Mouse (Mus musculus): ENCODE results near the gene Gm12355.
"Not testable (repeated sequence)": the region's sequence is repeated elsewhere in the genome, so short reads cannot be mapped to it uniquely, and the experiment has no call there.

Gm12355 gene

GRCm38 (mm10) chr11:98625611-98626410 is at the start of gene Gm12355, which contains the start of gene Gsdma3:
Gene Gm12355, minus strand, starts transcription at chr11:98625661.
Gene Gsdma3, plus strand, starts transcription at chr11:98626360.
- in situ Hi-C loops (cut with MseI, MboI): no loop called here

GRCm38 (mm10) chr11:98673136-98673535 is 47.7 kb upstream of the Gm12355 start:
- in situ Hi-C loops (cut with MseI, MboI): not testable (repeated sequence)

- in situ Hi-C loops (cut with MseI, MboI): no loop called here
These were observed 47.0 kb upstream of the Gm12355 start for GRCm38 (mm10) chr11:98672482-98672881.

GRCm38 (mm10) chr11:98671857-98672256 is 46.4 kb upstream of the Gm12355 start:
- in situ Hi-C loops (cut with MseI, MboI): no loop called here

GRCm38 (mm10) chr11:98671284-98671815 is 45.9 kb upstream of the Gm12355 start:
- in situ Hi-C loops (cut with MseI, MboI): no loop called here

- in situ Hi-C loops (cut with MseI, MboI): no loop called here
These were observed 43.5 kb upstream of the Gm12355 start for GRCm38 (mm10) chr11:98668984-98669383.

GRCm38 (mm10) chr11:98664091-98664490 is 38.6 kb upstream of the Gm12355 start, which contains the start of gene Gsdma:
Gene Gsdma, plus strand, starts transcription at chr11:98664351.
- in situ Hi-C loops (cut with MseI, MboI): loop anchor here in 1 of 2 experiments (5.0 kb wide), 1 partner anchor 57 kb away; no protein-coding TSS in a partner anchor

GRCm38 (mm10) chr11:98660517-98660916 is 35.1 kb upstream of the Gm12355 start:
- in situ Hi-C loops (cut with MseI, MboI): loop anchor here in 1 of 2 experiments (5.0 kb wide), 1 partner anchor 53 kb away; no protein-coding TSS in a partner anchor

- in situ Hi-C loops (cut with MseI, MboI): loop anchor here in 1 of 2 experiments (10.0 kb wide), 1 partner anchor 50 kb away; no protein-coding TSS in a partner anchor
These were observed 29.6 kb upstream of the Gm12355 start for GRCm38 (mm10) chr11:98655076-98655475.

- in situ Hi-C loops (cut with MseI, MboI): no loop called here
These were observed 21.0 kb upstream of the Gm12355 start, which contains the start of gene Gsdma2 for GRCm38 (mm10) chr11:98646459-98646858. Gene Gsdma2, plus strand, starts transcription at chr11:98646759.

GRCm38 (mm10) chr11:98645946-98646345 is 20.5 kb upstream of the Gm12355 start:
- in situ Hi-C loops (cut with MseI, MboI): no loop called here

- in situ Hi-C loops (cut with MseI, MboI): no loop called here
These were observed 19.3 kb upstream of the Gm12355 start for GRCm38 (mm10) chr11:98644757-98645156.

GRCm38 (mm10) chr11:98640091-98640490 is 14.6 kb upstream of the Gm12355 start:
- in situ Hi-C loops (cut with MseI, MboI): no loop called here

- in situ Hi-C loops (cut with MseI, MboI): no loop called here
These were observed 12.0 kb upstream of the Gm12355 start for GRCm38 (mm10) chr11:98637501-98637900.

- in situ Hi-C loops (cut with MseI, MboI): not testable (repeated sequence)
These were observed 10.0 kb upstream of the Gm12355 start for GRCm38 (mm10) chr11:98635312-98635970.

- in situ Hi-C loops (cut with MseI, MboI): no loop called here
These were observed 5.2 kb upstream of the Gm12355 start for GRCm38 (mm10) chr11:98630646-98631045.

GRCm38 (mm10) chr11:98628706-98629105 is 3.2 kb upstream of the Gm12355 start:
- in situ Hi-C loops (cut with MseI, MboI): no loop called here

GRCm38 (mm10) chr11:98624381-98624780 is 1.1 kb downstream of the Gm12355 start:
- in situ Hi-C loops (cut with MseI, MboI): not testable (repeated sequence)

- in situ Hi-C loops (cut with MseI, MboI): not testable (repeated sequence)
These were observed 1.5 kb downstream of the Gm12355 start for GRCm38 (mm10) chr11:98623981-98624380.

- in situ Hi-C loops (cut with MseI, MboI): no loop called here
These were observed 4.7 kb downstream of the Gm12355 start for GRCm38 (mm10) chr11:98620791-98621190.

GRCm38 (mm10) chr11:98606763-98607162 is 18.7 kb downstream of the Gm12355 start:
- in situ Hi-C loops (cut with MseI, MboI): loop anchor here (5.0 to 10.0 kb wide), 2 partner anchors 48 to 56 kb away; partner anchors contain the start of gene Gsdma (in 1 of the 2)

GRCm38 (mm10) chr11:98604911-98605310 is 20.6 kb downstream of the Gm12355 start:
- in situ Hi-C loops (cut with MseI, MboI): loop anchor here (5.0 to 10.0 kb wide), 2 partner anchors 50 to 57 kb away; partner anchors contain the start of gene Gsdma (in 1 of the 2)

Measured in mouse trophoblast stem cell (cell line).